Mouse (Mus musculus): ENCODE measurements around the gene Nfkbia.

Nfkbia gene

GRCm38 (mm10) chr12:55464846-55465361 lies 27.5 kb downstream of the Nfkbia start:
- peak; percentile 40 to 47 for DNase-seq

- peak; percentile 71 to 78 for DNase-seq
Measured at GRCm38 (mm10) chr12:55463992-55464845, 28.2 kb downstream of the Nfkbia start.

GRCm38 (mm10) chr12:55463087-55463486 lies 29.4 kb downstream of the Nfkbia start:
- DNase-seq: peak; percentile 51 to 53

GRCm38 (mm10) chr12:55462456-55462855 lies 30.0 kb downstream of the Nfkbia start:
- DNase-seq: no peak

- DNase-seq: no peak
Measured at GRCm38 (mm10) chr12:55461767-55462166, 30.7 kb downstream of the Nfkbia start.

GRCm38 (mm10) chr12:55460900-55461299 lies 31.5 kb downstream of the Nfkbia start:
- DNase-seq: no peak

- no peak for DNase-seq
Measured at GRCm38 (mm10) chr12:55459739-55460138, 32.7 kb downstream of the Nfkbia start.

- no peak for DNase-seq
Measured at GRCm38 (mm10) chr12:55456893-55457292, 35.6 kb downstream of the Nfkbia start.

- DNase-seq: no peak
Measured at GRCm38 (mm10) chr12:55456136-55456535, 36.3 kb downstream of the Nfkbia start.

- DNase-seq: peak; percentile 43 to 58
Measured at GRCm38 (mm10) chr12:55455206-55455605, 37.2 kb downstream of the Nfkbia start.

- no peak for DNase-seq
Measured at GRCm38 (mm10) chr12:55453924-55454323, 38.5 kb downstream of the Nfkbia start.

- DNase-seq: no peak
Measured at GRCm38 (mm10) chr12:55452839-55453238, 39.6 kb downstream of the Nfkbia start.

- no peak for DNase-seq
Measured at GRCm38 (mm10) chr12:55450421-55450820, 42.0 kb downstream of the Nfkbia start.

- DNase-seq: no peak
Measured at GRCm38 (mm10) chr12:55449048-55449447, 43.4 kb downstream of the Nfkbia start.

GRCm38 (mm10) chr12:55448457-55448856 lies 44.0 kb downstream of the Nfkbia start:
- peak in 1 of 2 experiments; percentile 42 for DNase-seq

GRCm38 (mm10) chr12:55447396-55447760 lies 45.1 kb downstream of the Nfkbia start:
- DNase-seq: no peak

GRCm38 (mm10) chr12:55446746-55447395 lies 45.6 kb downstream of the Nfkbia start:
- peak; percentile 83 for DNase-seq

GRCm38 (mm10) chr12:55446366-55446745 lies 46.1 kb downstream of the Nfkbia start:
- DNase-seq: peak in 1 of 2 experiments; percentile 52

- DNase-seq: no peak
Measured at GRCm38 (mm10) chr12:55445583-55445982, 46.9 kb downstream of the Nfkbia start.

GRCm38 (mm10) chr12:55444031-55444451 lies 48.4 kb downstream of the Nfkbia start:
- no peak for DNase-seq

- DNase-seq: peak; percentile 49 to 63
Measured at GRCm38 (mm10) chr12:55442861-55443850, 49.3 kb downstream of the Nfkbia start.

- no peak for DNase-seq
Measured at GRCm38 (mm10) chr12:55442245-55442644, 50.2 kb downstream of the Nfkbia start.

GRCm38 (mm10) chr12:55440416-55440815 lies 52.0 kb downstream of the Nfkbia start:
- no peak for DNase-seq

All from cerebellum, postnatal 14 days (tissue).